ENCODE assay signal across 11 mouse cellular contexts in genomic region chr11:57445237-57445962, GRCm38 (mm10).
DNase-seq lines count a peak whose midpoint lies in the region; ATAC-seq and TF ChIP-seq lines count a peak whose summit lies in the region.
"Had no signal": no experiment of that assay in that cellular context is flagged by ENCODE, and none has a peak within 500 bp of the region (broad histone marks: within the 10 kb centered on the region; RNA-seq: fewer than 3 reads in every experiment).

No protein-coding gene starts in this region.

- no peak for DNase-seq in gastrocnemius, adult 2 months
- DNase-seq in gastrocnemius, postnatal 4 days (ENCODE audit: low spot score in 2 of 2): no peak
- DNase-seq in 3134 (ENCODE audit: extremely low read depth, insufficient read length, low spot score): peak; percentile 26
- peak; percentile 58 for DNase-seq in lung, postnatal 0 days (ENCODE audit: low spot score)
- no peak for DNase-seq in forebrain, embryonic 14.5 days (ENCODE audit: low spot score)
- DNase-seq in gastrocnemius, postnatal 36 days: no peak
- no peak for DNase-seq in ovary, postnatal 36 days (ENCODE audit: low spot score)
- DNase-seq: adrenal gland, postnatal 36 days; midbrain, embryonic 14.5 days had no signal

- WGBS in heart, embryonic 11.5 days (ENCODE audit: insufficient replicate concordance): 46% methylated on average over 6 of the region's 6 CpGs
- 36% methylated on average over 6 of the region's 6 CpGs for WGBS in lung, postnatal 0 days
- WGBS in forebrain, embryonic 14.5 days: 82% methylated on average over 6 of the region's 6 CpGs

- no peak overlapping the region for H3K9ac ChIP-seq in heart, embryonic 11.5 days (ENCODE audit: low read depth, low read length)
- H3K9ac ChIP-seq in lung, postnatal 0 days (replicated peaks; ENCODE audit: low read depth): no peak overlapping the region
- no peak overlapping the region for H3K9ac ChIP-seq in forebrain, embryonic 14.5 days (ENCODE audit: low read length)

- peak overlapping the region; percentile 17; the same call in 1 of the 2 replicates for H3K4me3 ChIP-seq in gastrocnemius, adult 2 months
- H3K4me3 ChIP-seq in heart, embryonic 11.5 days (ENCODE audit: low read depth, low read length): no peak overlapping the region
- H3K4me3 ChIP-seq in lung, postnatal 0 days (ENCODE audit: low read depth, low read length): no peak overlapping the region
- no peak overlapping the region for H3K4me3 ChIP-seq in forebrain, embryonic 14.5 days (ENCODE audit: low read depth, low read length)
- H3K4me3 ChIP-seq: embryonic facial prominence, embryonic 10.5 days had no signal

- H3K27me3 ChIP-seq in heart, embryonic 11.5 days (ENCODE audit: control insufficient read depth, insufficient read depth, low read length): no peaks in the 10 kb centered on the region
- H3K27me3 ChIP-seq in lung, postnatal 0 days (replicated peaks; ENCODE audit: insufficient read depth, low read length): no peaks in the 10 kb centered on the region
- no peaks in the 10 kb centered on the region for H3K27me3 ChIP-seq in forebrain, embryonic 14.5 days (replicated peaks; ENCODE audit: control insufficient read depth, insufficient read depth, low read length)

- H3K4me2 ChIP-seq in heart, embryonic 11.5 days: no peak overlapping the region
- no peak overlapping the region for H3K4me2 ChIP-seq in lung, postnatal 0 days (replicated peaks; ENCODE audit: low read depth, low read length)
- H3K4me2 ChIP-seq in forebrain, embryonic 14.5 days (ENCODE audit: low read length): no peak overlapping the region

- intact Hi-C loops in gastrocnemius, adult 2 months (cut with DNase I): no loop called here
- intact Hi-C loops in gastrocnemius, postnatal 36 days (cut with DNase I): no loop called here

- TF ChIP-seq CTCF in gastrocnemius, adult 2 months (IDR thresholded peaks at IDR 0.05): no peak
- TF ChIP-seq CTCF in lung, postnatal 0 days (IDR thresholded peaks at IDR 0.05): no peak

- peak; percentile 98 for TF ChIP-seq EP300 in lung, postnatal 0 days (IDR thresholded peaks at IDR 0.05)

- H3K9me3 ChIP-seq in heart, embryonic 11.5 days (replicated peaks; ENCODE audit: control insufficient read depth, low read length): no peaks in the 10 kb centered on the region
- H3K9me3 ChIP-seq in lung, postnatal 0 days (ENCODE audit: low read length): no peaks in the 10 kb centered on the region
- no peaks in the 10 kb centered on the region for H3K9me3 ChIP-seq in forebrain, embryonic 14.5 days (replicated peaks; ENCODE audit: control insufficient read depth, low read length)
- H3K9me3 ChIP-seq: embryonic facial prominence, embryonic 10.5 days had no signal

- no peak for ATAC-seq in heart, embryonic 11.5 days (replicated peaks; ENCODE audit: insufficient number of reproducible peaks, low FRiP score, low TSS enrichment)
- ATAC-seq in lung, postnatal 0 days: peak; percentile 87
- no peak for ATAC-seq in forebrain, embryonic 14.5 days

- peak overlapping the region; percentile 79 for H3K27ac ChIP-seq in gastrocnemius, adult 2 months
- 0 out of 2 replicates have a peak overlapping the region, but pooled peaks have one; percentile 46 for H3K27ac ChIP-seq in heart, embryonic 11.5 days (ENCODE audit: low read depth, low read length)
- H3K27ac ChIP-seq in lung, postnatal 0 days (ENCODE audit: low read length): peak overlapping the region; percentile 38
- H3K27ac ChIP-seq in forebrain, embryonic 14.5 days (ENCODE audit: low read depth, low read length): no peak overlapping the region
- H3K27ac ChIP-seq: embryonic facial prominence, embryonic 10.5 days had no signal

- no peaks in the 10 kb centered on the region for H3K4me1 ChIP-seq in heart, embryonic 11.5 days (ENCODE audit: control insufficient read depth, insufficient read depth, low read length)
- H3K4me1 ChIP-seq in lung, postnatal 0 days (ENCODE audit: insufficient read depth, low read depth, low read length): no peaks in the 10 kb centered on the region
- no peaks in the 10 kb centered on the region for H3K4me1 ChIP-seq in forebrain, embryonic 14.5 days (ENCODE audit: control insufficient read depth, insufficient read depth, low read length)
- H3K4me1 ChIP-seq: embryonic facial prominence, embryonic 10.5 days had no signal

- no peaks in the 10 kb centered on the region for H3K36me3 ChIP-seq in heart, embryonic 11.5 days (ENCODE audit: control insufficient read depth, insufficient read depth, low read length)
- H3K36me3 ChIP-seq in lung, postnatal 0 days (ENCODE audit: insufficient read depth, low read length): no peaks in the 10 kb centered on the region
- no peaks in the 10 kb centered on the region for H3K36me3 ChIP-seq in forebrain, embryonic 14.5 days (ENCODE audit: control insufficient read depth, insufficient read depth, low read length)
- H3K36me3 ChIP-seq: embryonic facial prominence, embryonic 10.5 days had no signal

Comparison
In these comparisons a context has a peak if more than half of its experiments do, and no peak if none do; other contexts are left out.
1. DNase-seq: peak in 3134 (single experiment) and lung, postnatal 0 days (single experiment); none in gastrocnemius, adult 2 months (single experiment), gastrocnemius, postnatal 4 days (0 of 2), forebrain, embryonic 14.5 days (single experiment), gastrocnemius, postnatal 36 days (0 of 2) and ovary, postnatal 36 days (single experiment).